Mouse (Mus musculus) adrenal gland, postnatal 14 days (tissue): Measurements from ENCODE around the gene Slc7a11. TPM values are rescaled to one million over a fixed set of nuclear protein-coding genes. Genes with fewer than 3 reads are reported as not detected.

ENCODE experiments used
- DNase-seq: peaks from one replicate; pipeline ENCODE4 v3.0.0; 2021; ENCODE audit warnings: mixed read lengths
- total RNA-seq: library from RNA; stranded (reverse); gene quantifications from 2 replicates; pipeline ENCODE4 v1.2.3, GENCODE M21; 2021

Gene Slc7a11
- total RNA-seq, 1 experiment from 2014 or later = 0.63 TPM

- DNase-seq = no peak
Measured at GRCm38 (mm10) chr3:49984795-49985194, 458.6 kb downstream of the Slc7a11 start.

- no peak for DNase-seq
Measured at GRCm38 (mm10) chr3:49983429-49984268, 459.8 kb downstream of the Slc7a11 start.

GRCm38 (mm10) chr3:49973994-49974393 lies 469.4 kb downstream of the Slc7a11 start:
- DNase-seq = no peak

GRCm38 (mm10) chr3:49965569-49965968 lies 477.8 kb downstream of the Slc7a11 start:
- DNase-seq = no peak

- no peak for DNase-seq
Measured at GRCm38 (mm10) chr3:49960581-49960980, 482.8 kb downstream of the Slc7a11 start.

- no peak for DNase-seq
Measured at GRCm38 (mm10) chr3:49946845-49947244, 496.6 kb downstream of the Slc7a11 start.

- no peak for DNase-seq
Measured at GRCm38 (mm10) chr3:49944783-49945182, 498.6 kb downstream of the Slc7a11 start.

- no peak for DNase-seq
Measured at GRCm38 (mm10) chr3:49937611-49938010, 505.8 kb downstream of the Slc7a11 start.

- no peak for DNase-seq
Measured at GRCm38 (mm10) chr3:49929496-49929895, 513.9 kb downstream of the Slc7a11 start.

GRCm38 (mm10) chr3:49928509-49929263 lies 514.7 kb downstream of the Slc7a11 start:
- no peak for DNase-seq

- no peak for DNase-seq
Measured at GRCm38 (mm10) chr3:49913929-49914328, 529.5 kb downstream of the Slc7a11 start.

- DNase-seq = no peak
Measured at GRCm38 (mm10) chr3:49910922-49911321, 532.5 kb downstream of the Slc7a11 start.

- peak; percentile 6 for DNase-seq
Measured at GRCm38 (mm10) chr3:49908426-49909341, 534.7 kb downstream of the Slc7a11 start.

- no peak for DNase-seq
Measured at GRCm38 (mm10) chr3:49893945-49894344, 549.5 kb downstream of the Slc7a11 start.

- DNase-seq = no peak
Measured at GRCm38 (mm10) chr3:49887359-49887758, 556.1 kb downstream of the Slc7a11 start.

GRCm38 (mm10) chr3:49886220-49886945 lies 557.0 kb downstream of the Slc7a11 start:
- DNase-seq = no peak

- DNase-seq = no peak
Measured at GRCm38 (mm10) chr3:49880496-49880895, 562.9 kb downstream of the Slc7a11 start.

GRCm38 (mm10) chr3:49870786-49871185 lies 572.6 kb downstream of the Slc7a11 start:
- DNase-seq = no peak

GRCm38 (mm10) chr3:49867951-49868584 lies 575.3 kb downstream of the Slc7a11 start:
- no peak for DNase-seq

GRCm38 (mm10) chr3:49867147-49867950 lies 576.1 kb downstream of the Slc7a11 start:
- DNase-seq = no peak
